Mouse (Mus musculus) erythroblast, embryonic 14.5 days (primary cell): ENCODE results near the gene Negr1.

Experiments
- GATA1 ChIP-seq: IDR thresholded peaks from 2 replicates; pipeline ENCODE4 v1.6.1; 2012; ENCODE audit warnings: low read length, inconsistent platforms, mixed read lengths
- TAL1 ChIP-seq: IDR thresholded peaks from 3 replicates; pipeline ENCODE4 v1.6.1; 2012; ENCODE audit warnings: low read length, inconsistent platforms, mixed read lengths

DNA sequence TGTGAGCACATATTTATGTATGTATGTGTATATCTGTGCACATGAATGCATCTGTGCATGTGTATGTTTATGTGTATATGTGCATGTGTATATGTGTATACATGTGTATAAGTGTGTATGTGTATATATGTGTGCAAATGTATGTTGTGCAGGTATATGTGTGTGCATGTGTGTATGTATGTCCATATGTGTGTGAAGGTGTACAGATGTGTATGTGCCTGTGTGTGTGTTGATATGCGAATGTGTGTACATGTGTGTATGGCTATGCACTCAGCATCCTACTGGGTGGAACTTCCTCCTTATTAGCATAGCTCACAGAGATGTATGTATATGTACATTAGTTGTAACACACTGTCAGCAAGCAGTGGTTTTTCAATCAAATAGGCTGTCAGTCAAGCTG, 554.4 kb downstream of the Negr1 start:
- TF ChIP-seq TAL1 (no peak), GATA1 (no peak)
